Mouse (Mus musculus): ENCODE data around the gene Clcn7.
"Not testable (repeated sequence)": the region's sequence is repeated elsewhere in the genome, so short reads cannot be mapped to it uniquely, and the experiment has no call there.

Clcn7 gene

DNA sequence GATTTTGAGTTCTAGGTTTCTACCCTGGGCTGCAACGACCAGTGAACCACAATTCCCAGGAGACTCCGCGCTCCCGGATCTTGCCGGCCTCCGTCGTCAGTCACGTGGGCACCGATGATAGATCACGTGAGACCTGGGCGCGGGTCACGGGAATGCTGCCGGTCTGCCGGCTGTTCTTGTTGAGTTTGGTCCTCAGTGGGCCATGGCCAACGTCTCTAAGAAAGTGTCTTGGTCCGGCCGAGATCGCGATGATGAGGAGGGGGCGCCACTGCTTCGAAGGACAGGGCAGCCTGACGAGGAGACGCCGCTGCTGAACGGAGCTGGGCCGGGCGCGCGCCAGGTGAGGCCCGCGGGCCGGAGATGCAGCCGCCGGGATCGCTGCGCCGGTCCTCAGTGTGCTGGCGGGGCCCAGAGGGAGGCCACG is at the start of gene Clcn7:
Gene Clcn7 (plus strand): TSS at position 117 of the 424 bp plus-strand sequence.
- peak; percentile 92 for DNase-seq (ENCODE audit: low read depth, low spot score)

DNA sequence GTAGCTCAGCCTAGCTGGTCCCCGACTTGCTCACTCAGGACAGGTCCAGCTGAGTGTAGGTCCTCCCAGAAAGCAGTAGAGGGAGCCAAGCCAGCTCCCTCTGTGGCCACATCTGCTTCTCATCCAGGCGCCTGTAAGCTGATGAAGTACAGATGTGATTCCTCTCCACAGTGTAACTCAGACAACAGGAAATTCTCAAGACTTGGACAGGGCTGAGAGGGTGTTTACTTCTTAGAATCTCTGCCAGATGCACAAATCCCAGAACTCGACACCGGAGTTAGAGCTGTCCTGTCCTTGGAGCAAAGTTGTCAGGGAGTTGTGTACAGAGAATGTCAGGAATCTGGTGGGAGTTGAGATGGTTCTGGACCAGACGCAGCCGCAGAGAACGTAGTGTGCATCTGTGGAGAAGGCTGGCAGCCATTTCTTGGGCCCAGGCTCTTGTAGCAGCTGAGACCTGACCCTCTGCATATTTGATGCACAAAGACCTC is 49.7 kb upstream of the Clcn7 start, which contains the start of gene Tmem204:
Gene Tmem204 (minus strand): TSS at position 148 of the 488 bp plus-strand sequence.
- DNase-seq (ENCODE audit: low read depth, low spot score): peak; percentile 89

DNA sequence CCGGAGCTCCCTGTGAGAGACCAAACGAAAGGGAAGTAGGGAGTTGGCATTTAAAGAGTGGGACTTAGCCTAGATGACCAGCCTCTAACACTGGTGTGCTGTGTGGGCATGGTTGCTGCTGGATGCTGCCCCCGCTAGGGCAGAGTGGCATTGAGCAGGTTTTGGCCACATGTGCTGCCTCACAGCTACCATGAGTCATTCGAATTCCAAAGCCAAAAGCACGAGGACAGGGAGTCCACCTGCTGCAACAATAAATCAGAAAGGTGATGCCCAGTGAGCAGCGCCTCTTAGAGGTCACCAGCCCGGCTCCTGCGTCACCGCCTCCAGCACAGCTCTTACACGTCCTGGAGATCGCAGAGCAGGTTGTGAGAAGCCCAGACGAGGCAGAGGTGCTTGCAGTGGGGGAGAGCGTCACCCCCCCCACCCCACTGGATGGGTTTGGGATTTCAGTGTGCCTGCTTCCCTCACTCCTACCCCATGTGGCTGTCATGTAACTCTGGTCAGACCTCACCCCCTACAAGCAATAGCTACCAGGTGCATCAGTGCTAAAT is 48.3 kb upstream of the Clcn7 start:
- peak; percentile 89 for DNase-seq (ENCODE audit: low read depth, low spot score)

DNA sequence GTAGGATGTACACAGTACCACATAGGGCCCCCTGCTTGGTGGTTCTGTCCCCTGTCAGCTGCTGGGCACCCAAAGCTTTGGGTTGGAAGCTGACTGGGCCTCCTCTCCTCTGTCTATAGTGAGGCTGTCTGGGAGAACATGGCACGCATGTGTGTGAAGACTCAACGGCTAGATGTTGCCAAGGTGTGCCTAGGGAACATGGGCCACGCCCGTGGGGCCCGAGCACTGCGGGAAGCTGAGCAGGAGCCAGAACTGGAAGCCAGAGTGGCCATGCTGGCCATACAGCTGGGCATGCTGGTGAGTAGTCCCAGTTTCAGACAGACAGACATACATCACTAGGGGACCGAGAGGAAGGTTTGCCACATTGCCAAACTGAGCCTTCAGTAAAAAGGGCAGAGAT is 46.5 kb upstream of the Clcn7 start:
- DNase-seq (ENCODE audit: low read depth, low spot score): no peak

DNA sequence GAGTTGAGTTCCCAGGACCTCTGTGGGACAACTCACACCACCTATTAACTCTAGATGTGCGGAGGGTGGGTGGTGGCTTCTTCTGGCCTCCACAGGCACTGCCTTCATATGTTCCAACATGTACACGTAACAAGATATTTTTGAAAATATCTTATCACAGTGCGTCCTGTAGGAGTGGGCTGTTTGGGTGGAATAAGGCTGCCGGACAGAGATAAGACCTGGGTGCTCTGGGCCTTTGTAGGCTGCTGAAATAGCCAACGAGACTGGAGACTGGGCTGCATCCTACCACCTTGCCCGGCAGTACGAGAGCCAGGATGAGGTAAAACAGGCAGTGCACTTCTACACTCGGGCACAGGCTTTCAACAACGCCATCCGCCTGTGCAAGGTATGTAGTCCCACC is 44.0 kb upstream of the Clcn7 start:
- no peak for DNase-seq (ENCODE audit: low read depth, low spot score)

DNA sequence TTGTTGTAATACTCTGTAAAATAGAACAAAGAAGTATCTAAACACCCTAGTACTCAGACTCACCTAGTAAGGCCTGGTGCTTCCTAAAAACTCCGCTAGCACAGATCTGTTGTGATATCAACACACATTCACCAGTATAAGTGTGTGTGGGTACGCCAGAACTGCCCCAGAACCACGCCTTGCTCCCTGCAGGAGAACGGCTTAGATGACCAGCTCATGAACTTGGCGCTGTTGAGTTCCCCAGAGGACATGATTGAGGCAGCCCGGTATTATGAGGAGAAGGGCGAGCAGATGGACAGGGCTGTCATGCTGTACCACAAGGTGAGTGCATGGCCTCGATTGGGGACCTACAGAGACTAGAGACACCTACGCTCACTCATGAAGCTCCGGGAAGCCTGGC is 42.7 kb upstream of the Clcn7 start:
- no peak for DNase-seq (ENCODE audit: low read depth, low spot score)

DNA sequence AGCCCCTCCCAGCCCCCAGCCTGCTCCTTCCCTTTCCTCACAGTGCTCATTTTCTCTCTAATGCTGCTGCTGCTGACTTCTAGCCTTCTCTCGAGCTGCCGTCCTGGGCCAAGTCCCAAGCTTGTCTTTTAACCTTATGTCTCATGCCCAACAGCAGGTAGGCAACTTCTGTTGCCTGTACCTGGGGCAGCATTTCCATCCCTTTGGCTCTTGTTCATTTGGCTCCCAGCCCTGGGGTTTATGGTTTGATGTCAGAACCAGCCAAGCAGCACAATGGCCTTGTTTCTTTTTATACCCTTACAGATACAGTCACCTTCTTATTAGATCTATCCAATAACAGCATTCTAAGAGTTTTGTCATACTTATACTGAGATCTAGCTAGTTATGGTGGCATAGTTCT is 37.0 kb upstream of the Clcn7 start:
- DNase-seq (ENCODE audit: low read depth, low spot score): no peak

DNA sequence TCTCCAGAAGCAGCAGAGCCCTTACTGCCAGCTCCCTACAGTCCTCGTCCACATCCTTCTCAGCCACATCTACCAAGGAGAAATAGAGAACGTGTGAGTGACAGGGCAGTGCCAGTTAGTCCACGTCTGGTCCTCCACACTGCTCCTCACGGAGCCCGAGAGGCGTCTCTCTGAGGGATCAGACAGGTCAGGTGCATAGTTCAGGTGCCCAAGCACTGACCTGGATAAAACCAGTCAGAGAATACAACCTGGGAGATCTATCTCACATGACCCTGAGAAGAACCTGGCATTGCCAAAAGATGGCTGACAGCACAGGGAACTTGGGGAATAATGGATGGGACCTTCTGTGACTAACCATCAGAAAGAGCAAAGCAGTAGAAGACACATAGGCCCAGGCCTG is 33.1 kb upstream of the Clcn7 start:
- no peak for DNase-seq (ENCODE audit: low read depth, low spot score)

DNA sequence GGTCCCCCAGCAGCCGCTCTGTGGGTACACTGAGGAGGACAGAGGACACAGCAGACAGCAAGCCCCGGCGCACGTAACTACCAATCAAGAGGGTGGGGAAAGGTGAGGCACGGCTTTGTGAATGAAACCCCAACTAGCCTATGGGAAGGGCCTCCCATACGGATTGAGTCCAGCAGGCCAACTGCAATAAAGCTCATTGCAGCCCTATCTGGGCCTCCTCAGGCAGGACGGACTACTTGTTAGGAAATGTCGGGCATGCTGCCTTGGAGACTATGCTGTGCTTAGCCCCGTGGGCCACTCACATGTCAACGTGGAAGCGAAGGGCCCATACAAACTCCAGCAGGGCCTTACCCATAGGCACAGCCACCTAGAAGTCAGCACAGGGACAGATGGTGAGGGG is 31.9 kb upstream of the Clcn7 start:
- DNase-seq (ENCODE audit: low read depth, low spot score): no peak

DNA sequence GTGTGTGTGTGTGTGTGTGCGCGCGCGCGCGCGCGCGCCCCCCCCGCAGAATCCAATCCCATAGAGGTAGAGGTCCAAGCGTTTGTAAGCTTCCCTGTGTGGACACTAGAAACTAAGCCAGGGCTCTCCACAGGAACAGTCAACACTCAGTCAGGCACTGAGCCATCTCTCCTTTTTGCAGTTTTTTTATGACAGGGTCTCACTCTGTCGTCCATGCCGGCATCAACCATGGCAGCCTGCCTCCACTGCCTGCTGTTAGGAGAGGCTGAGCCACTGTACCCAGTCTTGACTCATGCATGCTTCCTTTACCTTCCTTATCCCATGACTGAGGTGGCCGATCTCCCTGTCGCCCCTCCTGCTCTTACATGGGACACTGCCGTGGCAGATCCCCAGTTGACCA is 25.4 kb upstream of the Clcn7 start:
- no peak for DNase-seq (ENCODE audit: low read depth, low spot score)

DNA sequence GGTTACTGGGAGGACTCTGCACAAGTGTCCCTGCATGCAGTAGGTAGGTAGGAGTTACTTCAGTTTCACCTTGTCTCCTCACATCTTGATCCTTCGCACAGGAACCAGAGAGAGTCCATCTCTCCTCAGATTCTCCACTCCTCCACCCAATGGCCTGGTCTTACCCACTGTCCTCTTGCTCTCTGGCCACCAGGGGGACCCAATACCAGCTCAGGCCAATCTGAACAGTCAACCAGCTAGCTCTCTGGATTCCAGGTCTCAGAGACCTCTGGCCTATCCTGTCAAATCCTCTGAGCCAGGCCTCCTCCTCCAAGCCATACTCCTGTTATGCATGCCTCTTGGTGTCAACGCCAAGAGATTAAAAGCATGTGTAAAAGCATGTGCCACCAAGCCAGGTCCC is 23.6 kb upstream of the Clcn7 start:
- no peak for DNase-seq (ENCODE audit: low read depth, low spot score)

DNA sequence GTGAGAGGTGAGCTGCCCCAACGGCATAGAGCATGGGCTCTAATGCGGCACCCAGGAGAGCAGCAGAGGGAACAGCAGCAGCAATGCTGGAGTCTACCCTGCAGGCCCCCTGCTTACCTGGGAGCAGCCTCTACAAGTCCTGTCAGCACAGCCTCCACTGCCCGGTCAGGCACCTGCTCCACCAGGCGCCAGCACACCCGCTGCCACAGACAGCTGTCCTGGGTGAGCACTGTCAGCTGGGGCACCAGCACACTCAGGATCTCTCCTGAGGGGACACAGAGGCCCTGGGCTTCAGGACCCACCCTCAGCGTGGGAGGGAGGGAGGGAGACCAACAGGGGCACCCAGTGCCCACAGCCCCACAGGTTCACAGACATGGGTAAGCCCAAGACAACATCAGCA is 22.6 kb upstream of the Clcn7 start:
- DNase-seq (ENCODE audit: low read depth, low spot score): no peak

DNA sequence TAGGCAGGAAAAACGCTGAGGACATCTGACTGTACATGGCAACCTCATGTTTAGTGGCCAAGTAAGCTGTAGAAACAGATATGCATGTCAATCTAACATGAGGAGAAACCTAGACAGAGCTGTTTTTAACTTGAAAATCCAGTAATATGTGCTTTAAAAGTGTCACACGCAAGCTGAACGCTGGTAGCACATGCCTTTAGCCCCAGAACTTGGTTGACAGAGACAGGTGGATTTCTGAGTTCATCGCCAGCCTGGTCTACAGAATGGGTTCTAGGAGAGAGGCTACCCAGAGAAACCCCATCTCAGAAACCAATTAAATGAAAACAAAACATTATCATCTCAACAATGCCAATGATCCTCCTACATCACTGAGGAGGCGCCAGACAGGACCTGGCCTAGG is 22.0 kb upstream of the Clcn7 start:
- no peak for DNase-seq (ENCODE audit: low read depth, low spot score)

DNA sequence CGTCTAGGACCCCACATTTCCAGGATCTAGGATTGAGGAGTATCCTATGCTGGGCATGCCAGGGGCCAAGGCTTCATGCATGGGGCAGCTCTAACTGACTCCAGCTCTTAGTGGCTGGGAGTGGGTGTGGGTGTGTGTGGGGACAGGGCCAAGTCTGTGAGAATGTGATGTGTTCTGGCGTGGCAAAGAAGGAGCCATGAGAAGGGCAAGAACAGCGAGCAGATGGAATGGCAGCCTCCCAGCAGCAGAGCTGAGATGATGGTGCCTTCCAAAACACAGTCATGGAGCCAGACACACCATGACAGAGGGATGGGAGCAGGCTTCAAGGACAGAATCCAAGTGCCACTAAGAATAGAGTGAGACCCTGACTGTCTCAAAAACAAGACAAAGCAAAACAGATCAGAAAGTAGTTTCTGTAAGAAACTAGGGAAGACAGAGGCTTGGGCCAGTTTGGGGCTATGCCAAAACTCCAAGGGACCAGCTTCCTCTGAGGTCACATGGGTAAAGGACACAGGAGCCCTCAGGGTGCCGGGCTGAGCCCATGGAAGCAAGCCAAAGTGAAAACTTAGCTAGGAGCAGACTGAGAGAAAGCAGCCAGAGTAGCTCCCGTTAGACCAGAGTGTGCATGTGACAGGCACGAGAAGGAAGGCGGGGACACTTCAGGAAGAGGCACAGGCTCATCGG is 21.3 kb upstream of the Clcn7 start:
- peak; percentile 71 for DNase-seq (ENCODE audit: low read depth, low spot score)

DNA sequence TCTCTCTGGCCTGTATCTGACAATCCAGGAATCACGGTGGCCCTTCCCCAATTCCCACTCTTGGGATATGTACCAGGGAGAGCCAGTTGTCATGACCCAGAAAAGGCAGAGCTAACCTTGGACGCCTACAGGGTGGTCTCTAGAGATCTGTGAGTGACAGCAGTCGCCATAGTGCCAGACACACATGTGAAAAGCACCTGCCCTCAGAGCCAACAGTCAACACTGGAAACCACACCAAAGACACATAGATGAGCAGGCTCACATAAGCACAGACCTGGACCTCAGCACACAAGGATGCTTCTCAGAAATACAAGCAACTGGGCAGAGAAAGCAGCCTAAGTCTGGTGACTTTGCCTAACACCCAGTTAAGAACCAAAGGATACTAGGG is 20.8 kb upstream of the Clcn7 start:
- DNase-seq (ENCODE audit: low read depth, low spot score): no peak

DNA sequence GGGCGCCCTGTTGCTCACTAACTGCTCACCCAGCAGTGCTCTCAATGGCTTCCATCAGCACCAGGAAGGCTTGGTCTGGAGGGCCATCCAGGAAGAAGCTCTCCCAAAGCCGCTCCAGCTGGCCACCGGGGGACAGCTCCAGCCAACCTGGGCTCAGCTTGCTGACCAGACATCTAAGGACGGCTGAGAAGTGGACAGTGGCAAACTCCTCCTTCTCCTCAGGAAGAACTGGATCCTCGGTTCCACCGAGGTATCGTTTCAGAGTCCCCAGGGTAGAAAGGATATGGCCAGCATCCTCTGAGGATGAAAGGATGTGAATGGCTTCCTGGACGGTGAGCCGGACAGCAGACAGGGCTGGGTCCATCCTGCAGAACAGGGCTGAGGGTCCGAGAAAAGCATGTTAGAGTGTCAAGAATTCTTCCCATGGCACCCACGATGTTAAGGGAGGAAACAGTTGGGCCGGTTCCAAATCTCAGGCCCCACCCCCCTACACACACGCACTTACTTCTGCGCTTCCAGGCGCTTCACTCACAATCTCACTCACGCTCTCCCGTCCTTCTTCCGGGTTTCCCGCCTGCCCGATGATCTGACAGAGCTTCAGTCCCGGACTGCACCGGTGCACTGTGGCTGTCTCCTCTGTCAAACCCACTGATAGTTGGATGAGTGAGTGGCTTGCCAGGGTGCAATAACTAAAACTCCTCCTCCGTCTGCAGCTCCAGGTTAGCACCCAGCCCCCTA is 18.1 kb upstream of the Clcn7 start:
- DNase-seq (ENCODE audit: low read depth, low spot score): peak; percentile 51

DNA sequence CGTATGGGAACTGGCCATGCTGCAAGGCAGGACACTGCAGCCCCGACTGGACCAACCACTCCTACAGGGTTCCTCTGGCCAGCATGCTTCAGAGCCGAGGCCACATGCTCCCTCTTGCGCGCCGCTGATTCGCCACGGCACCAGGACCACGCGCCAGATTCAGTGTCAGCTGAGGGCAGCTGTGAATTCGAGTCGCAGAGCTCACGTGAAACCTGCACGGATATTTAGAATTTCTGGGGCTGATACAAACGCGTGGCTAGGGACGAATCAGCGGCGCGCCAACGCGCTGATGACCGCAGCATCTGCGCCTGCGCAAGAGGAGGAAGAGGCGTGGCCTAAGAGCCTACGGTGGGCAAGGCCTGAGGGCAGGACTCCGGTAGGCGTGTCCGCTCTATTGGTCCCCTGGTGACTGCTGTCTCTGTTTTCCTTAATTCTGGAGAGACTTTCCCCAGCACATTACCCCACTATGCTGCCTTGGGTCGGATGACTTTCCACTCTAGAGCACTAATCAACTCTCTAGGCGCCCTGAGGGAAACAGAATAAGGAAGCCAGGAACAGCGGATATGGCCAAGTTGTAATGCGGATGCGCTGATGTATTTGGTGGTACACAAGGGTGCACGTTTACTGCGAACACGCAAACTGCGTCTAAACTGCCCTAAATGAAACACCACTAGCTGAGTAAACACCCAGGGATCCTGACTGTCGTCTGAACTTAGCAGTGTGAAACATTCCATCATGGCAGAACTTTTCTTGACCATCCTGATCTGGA is 17.3 kb upstream of the Clcn7 start, which contains the start of gene Telo2:
Gene Telo2 (minus strand): TSS at position 304 of the 769 bp plus-strand sequence.
- peak; percentile 94 for DNase-seq (ENCODE audit: low read depth, low spot score)

DNA sequence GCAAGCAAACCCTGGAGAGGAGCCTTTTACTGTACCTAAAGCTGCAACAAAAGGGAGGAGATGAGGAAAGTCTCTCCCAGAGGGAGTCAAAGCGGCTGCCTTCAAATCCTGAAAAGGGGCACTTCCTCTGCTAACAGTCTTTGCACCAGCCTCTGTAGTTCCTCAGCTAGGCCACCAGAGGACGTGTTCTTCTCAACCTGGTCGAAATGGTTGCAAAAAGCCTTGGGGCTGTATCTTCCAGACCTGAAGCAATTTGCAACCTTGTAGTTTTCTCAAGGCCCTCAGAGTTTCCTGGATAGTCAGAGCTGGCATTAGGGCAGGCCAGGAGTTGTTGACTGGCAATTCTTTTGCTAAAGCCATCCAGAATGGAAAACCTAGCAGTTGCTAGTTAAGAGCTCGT is 15.9 kb upstream of the Clcn7 start:
- no peak for DNase-seq (ENCODE audit: low read depth, low spot score)

DNA sequence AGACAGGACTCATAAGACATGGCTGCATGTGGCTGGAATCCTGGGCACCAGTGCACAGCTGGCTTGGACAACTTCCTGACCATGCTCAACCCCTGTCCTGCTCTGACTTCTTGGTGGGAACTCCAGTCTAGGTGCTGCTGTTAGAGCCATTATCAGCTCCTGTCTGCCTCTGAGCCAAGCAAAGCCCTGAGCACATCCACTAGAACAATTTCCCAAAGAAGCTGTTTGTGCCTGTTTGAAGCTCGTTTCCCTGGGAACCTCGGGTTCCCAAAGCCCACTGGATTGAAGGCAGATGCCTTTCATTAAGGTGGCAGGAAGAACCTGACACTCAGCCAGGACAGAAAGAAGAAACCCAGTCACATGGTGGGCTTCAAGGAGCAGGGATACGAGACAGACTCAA is 12.8 kb upstream of the Clcn7 start, which contains the start of gene Ptx4:
Gene Ptx4 (plus strand): TSS at position 355 of the 400 bp plus-strand sequence.
- peak; percentile 27 for DNase-seq (ENCODE audit: low read depth, low spot score)

DNA sequence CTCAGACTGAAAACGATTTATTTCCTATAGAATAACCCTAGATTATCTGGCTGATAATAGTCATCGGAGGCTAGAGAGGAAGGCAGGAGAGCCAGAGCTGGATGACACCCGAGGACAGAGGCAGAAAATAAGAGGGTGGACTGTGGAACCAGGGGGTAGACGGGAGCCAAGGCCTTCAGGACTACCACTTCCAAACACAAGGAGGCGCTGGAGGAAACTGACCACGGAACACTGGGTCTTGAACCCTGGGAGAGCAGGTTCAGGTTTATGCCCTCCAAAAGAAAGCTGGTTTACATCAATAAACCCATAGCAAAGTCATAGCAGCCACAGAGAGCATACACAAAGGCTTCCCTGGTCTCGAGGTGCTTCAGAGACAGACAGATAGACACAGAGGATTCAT is 9.2 kb upstream of the Clcn7 start:
- DNase-seq (ENCODE audit: low read depth, low spot score): no peak

DNA sequence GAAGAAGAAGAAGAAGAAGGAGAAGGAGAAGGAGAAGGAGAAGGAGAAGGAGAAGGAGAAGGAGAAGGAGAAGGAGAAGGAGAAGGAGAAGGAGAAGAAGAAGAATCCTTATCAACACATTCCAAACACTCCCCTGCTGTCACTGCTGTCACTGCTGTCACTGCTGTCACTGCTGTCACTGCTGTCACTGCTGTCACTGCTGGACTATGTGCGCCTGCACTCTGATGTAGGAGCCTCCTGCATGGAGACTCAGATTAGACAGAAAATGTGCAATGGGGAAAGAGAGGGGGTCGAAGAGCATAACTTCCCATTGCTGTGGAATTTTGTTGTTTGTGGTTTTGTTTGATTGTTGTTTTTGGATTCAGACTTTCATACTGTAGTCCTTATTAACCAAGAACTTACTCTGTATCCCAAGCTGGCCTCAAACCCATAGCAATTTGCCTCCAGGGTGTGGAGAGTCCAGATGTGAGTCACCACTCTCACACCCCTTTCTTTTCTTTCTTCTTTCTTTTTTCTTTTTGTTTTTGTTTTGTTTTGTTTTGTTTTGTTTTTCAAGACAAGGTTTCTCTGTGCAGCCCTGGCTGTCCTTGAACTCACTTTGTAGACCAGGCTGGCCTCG is 7.6 kb upstream of the Clcn7 start:
- not testable (repeated sequence) for DNase-seq (ENCODE audit: low read depth, low spot score)

All from skeletal muscle tissue, adult 2 months (tissue).